In the genomic region with DNA sequence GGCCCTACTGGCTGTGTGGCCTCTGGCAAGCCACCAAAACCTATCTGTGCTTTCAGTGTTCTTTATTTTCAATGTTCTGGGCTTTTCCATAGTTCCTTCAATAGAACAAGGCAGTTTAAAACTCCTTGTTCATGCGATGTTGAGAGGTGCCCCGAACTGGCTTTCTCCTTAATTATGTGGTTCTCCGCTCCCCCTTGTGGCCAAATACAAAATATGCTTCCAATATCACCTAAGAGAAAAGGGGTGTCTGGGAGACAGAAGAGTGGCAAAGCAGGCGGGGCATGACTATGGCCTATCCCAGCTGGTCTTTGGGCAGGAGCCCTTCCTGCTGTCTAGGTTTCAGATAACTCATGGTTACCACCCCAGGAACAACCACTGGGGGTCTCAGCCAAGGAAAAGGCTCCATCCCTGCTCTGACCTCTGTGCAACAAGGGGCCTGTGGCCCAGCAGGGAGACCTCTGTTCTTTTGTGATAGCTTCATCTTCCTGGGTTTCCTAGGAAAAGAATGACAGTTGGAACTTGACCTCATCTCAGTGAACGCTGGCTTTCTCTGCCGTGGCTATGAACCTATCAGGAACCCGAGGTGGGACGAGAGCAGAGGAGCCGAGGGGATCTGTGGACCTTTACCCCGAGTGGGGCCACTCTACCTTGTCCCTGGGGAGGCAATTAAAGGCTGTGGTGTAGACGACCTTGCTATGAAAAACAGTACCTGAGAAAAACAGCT, we compare ENCODE assay signal across 8 mouse cellular contexts. TPM values are rescaled to one million over a fixed set of nuclear protein-coding genes. Genes with fewer than 3 reads are reported as not detected.
DNase-seq lines count a peak whose midpoint lies in the region; ATAC-seq and TF ChIP-seq lines count a peak whose summit lies in the region.
"Had no signal": no experiment of that assay in that cellular context is flagged by ENCODE, and none has a peak within 500 bp of the region (broad histone marks: within the 10 kb centered on the region; RNA-seq: fewer than 3 reads in every experiment).

No protein-coding gene starts in this region.

- H3K27me3 ChIP-seq in kidney, adult 2 months (replicated peaks; ENCODE audit: control insufficient read depth, insufficient read depth, low read length): no peaks in the 10 kb centered on the region
- no peaks in the 10 kb centered on the region for H3K27me3 ChIP-seq in stomach, postnatal 0 days (ENCODE audit: control insufficient read depth, insufficient read depth, low read length)

- H3K9me3 ChIP-seq in stomach, postnatal 0 days (ENCODE audit: control insufficient read depth, low read length): no peaks in the 10 kb centered on the region

- peak; percentile 52 for TF ChIP-seq CTCF in kidney, adult 2 months (conservative IDR thresholded peaks at IDR 0.05; ENCODE audit: insufficient read depth, insufficient read length, low read depth, low read length)
- TF ChIP-seq CTCF in stomach, postnatal 0 days (IDR thresholded peaks at IDR 0.05; ENCODE audit: low read depth): peak; percentile 75

- no peak; the same call in 1 of the 2 replicates for ATAC-seq in stomach, postnatal 0 days (ENCODE audit: low FRiP score, low TSS enrichment)

- no peak for TF ChIP-seq EP300 in stomach, postnatal 0 days (optimal IDR thresholded peaks at IDR 0.05)

- TF ChIP-seq POLR2A in kidney, adult 2 months (IDR thresholded peaks at IDR 0.05; ENCODE audit: low read depth, low read length): no peak

- peak; percentile 45 for DNase-seq in kidney, adult 2 months
- no peak for DNase-seq in kidney, postnatal 4 days
- peak; percentile 77 for DNase-seq in CD4-positive, CD25-positive, alpha-beta regulatory T cell, adult 2 months (ENCODE audit: low read depth, low spot score)
- DNase-seq in Muller cell, postnatal 12 days (ENCODE audit: inconsistent ontology term): peak; percentile 28
- DNase-seq in induced T-regulatory cell, adult 2 months (ENCODE audit: low read depth): peak; percentile 80
- DNase-seq in stomach, postnatal 0 days (ENCODE audit: low spot score): peak; percentile 27
- DNase-seq in right cerebral cortex, postnatal 25 days: no peak

- no peak overlapping the region for H3K9ac ChIP-seq in stomach, postnatal 0 days (ENCODE audit: low read length)

- no peaks in the 10 kb centered on the region for H3K4me1 ChIP-seq in kidney, adult 2 months (ENCODE audit: control insufficient read depth, insufficient read depth, low read length)
- H3K4me1 ChIP-seq in stomach, postnatal 0 days (replicated peaks; ENCODE audit: control insufficient read depth, insufficient read depth): no peaks in the 10 kb centered on the region

- H3K36me3 ChIP-seq in kidney, adult 2 months (ENCODE audit: control insufficient read depth, insufficient read depth, low read length): no peaks in the 10 kb centered on the region
- no peaks in the 10 kb centered on the region for H3K36me3 ChIP-seq in stomach, postnatal 0 days (ENCODE audit: control insufficient read depth, insufficient read depth, low read length)

- H3K27ac ChIP-seq in kidney, adult 2 months (ENCODE audit: insufficient read depth, low read depth, low read length): no peak overlapping the region
- H3K27ac ChIP-seq in stomach, postnatal 0 days (replicated peaks): no peak overlapping the region

- WGBS in kidney, adult 2 months: 52% methylated on average over 11 of the region's 11 CpGs
- WGBS in stomach, postnatal 0 days: 59% methylated on average over 11 of the region's 11 CpGs

- H3K4me3 ChIP-seq in kidney, adult 2 months (ENCODE audit: insufficient read depth, low read depth, low read length): no peak overlapping the region
- no peak overlapping the region for H3K4me3 ChIP-seq in stomach, postnatal 0 days (ENCODE audit: low read depth, low read length)
- H3K4me3 ChIP-seq: erythroblast, embryonic 14.5 days had no signal

- no peak overlapping the region for H3K4me2 ChIP-seq in stomach, postnatal 0 days (replicated peaks; ENCODE audit: low read depth)

RNA-seq across cellular contexts. Expression of a gene that starts 7.5 kb away (rescaled TPM):
- not detected in 2 replicates for polyA plus RNA-seq in kidney, adult 2 months (2012; rRNA removed)
- 0.02 TPM in 1 of 2 replicates, not detected in the other for polyA plus RNA-seq in stomach, postnatal 0 days (2015; fragmentation: Nextera tagmentation; extraction: Ambion mirVana)
- polyA plus RNA-seq: erythroblast, embryonic 14.5 days had no signal

RNA-seq across cellular contexts. Expression of a gene that starts 41.3 kb away (rescaled TPM):
- polyA plus RNA-seq in kidney, adult 2 months (2012; rRNA removed): 22.1 and 24.7 TPM in 2 replicates
- 3.6 and 6.0 TPM in 2 replicates for polyA plus RNA-seq in stomach, postnatal 0 days (2015; fragmentation: Nextera tagmentation; extraction: Ambion mirVana)

Comparison
In these comparisons a context has a peak if more than half of its experiments do, and no peak if none do; other contexts are left out.
1. DNase-seq: peak in kidney, adult 2 months (single experiment), CD4-positive, CD25-positive, alpha-beta regulatory T cell, adult 2 months (single experiment), Muller cell, postnatal 12 days (single experiment), induced T-regulatory cell, adult 2 months (single experiment) and stomach, postnatal 0 days (single experiment); none in kidney, postnatal 4 days (0 of 2) and right cerebral cortex, postnatal 25 days (single experiment).